Mouse (Mus musculus): ENCODE measurements around the gene Abtb2. TPM values are rescaled to one million over a fixed set of nuclear protein-coding genes. Genes with fewer than 3 reads are reported as not detected.
A peak's percentile ranks its signal among the peaks of the same experiment; 100 is the strongest.

Abtb2 gene
- polyA plus RNA-seq, 1 experiment from 2014 or later: 6.0 TPM

DNA sequence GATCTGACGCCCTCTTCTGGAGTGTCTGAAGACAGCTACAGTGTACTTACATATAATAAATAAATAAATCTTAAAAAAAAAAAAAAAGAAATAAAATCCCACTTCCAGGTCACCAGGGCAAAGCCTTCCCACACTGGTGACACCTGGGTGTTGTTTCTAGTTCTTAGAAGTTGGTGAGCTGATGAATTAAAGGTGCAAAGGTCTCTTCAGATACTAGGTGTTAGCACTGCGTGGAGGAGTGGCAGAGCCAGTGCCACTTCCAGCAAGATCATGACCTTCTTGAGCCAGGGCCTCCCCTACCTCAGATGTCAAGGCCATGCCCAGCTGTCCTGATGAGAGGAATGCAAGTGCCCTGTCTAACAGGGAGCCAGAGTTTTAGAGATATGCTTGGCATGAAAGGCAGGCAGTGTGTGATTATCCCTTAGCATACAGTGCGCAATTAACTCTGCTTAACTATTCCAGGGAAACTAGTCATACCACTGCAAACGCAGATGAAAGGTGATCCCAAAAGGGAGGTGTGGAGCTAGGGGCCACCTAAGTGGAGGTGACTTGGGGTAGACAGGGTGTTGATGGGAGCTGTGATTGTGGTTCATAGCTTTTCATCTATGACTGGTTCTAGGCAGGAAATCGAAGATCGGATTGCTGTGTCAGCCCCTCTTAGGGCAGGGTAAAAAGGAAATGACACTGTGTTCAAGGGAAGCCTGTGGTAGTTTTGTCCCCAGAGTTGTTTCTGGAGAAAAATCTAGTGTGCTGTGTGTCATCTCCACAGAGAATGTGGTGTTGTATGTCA, 66.2 kb downstream of the Abtb2 start:
- POLR2A ChIA-PET: interaction anchor here (0.6 to 1.4 kb wide), 3 partner anchors 30 to 981 kb away, joined by 3 to 4 read pairs (median 4); no protein-coding TSS in a partner anchor
- in situ Hi-C loops (cut with MboI; ENCODE audit: low pct_unique_long_range_greater_than_20kb): no loop called here
- DNase-seq (ENCODE audit: low read depth, low spot score): no peak
- TF ChIP-seq CTCF (IDR thresholded peaks at IDR 0.05): no peak
- peak; percentile 44 for ATAC-seq
- no peaks in the 10 kb centered on the region for H3K27me3 ChIP-seq
- CTCF ChIA-PET: interaction anchor here (0.7 to 0.8 kb wide), 2 partner anchors 11 to 15 kb away, joined by 3 read pairs; no protein-coding TSS in a partner anchor

DNA sequence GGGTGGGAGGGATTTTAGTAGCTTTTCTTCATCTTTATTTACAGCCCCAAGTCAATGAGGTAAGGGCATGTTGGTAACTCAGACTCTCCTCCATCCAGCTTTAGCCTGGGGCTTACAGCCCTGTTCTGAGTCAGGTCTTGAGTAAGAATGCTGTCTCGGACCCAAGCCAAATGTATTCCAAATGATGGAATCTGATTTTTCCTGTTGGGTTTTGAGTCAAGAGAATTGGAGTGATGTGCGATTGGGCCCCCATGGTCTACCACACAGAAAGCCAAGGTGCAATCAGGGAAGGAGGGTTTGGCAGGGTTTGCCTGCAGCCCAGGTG, 66.8 kb downstream of the Abtb2 start:
- no peak for TF ChIP-seq CTCF (IDR thresholded peaks at IDR 0.05)
- ATAC-seq: no peak
- CTCF ChIA-PET: interaction anchor here (0.7 to 0.8 kb wide), 2 partner anchors 11 to 15 kb away, joined by 3 read pairs; no protein-coding TSS in a partner anchor
- no peaks in the 10 kb centered on the region for H3K27me3 ChIP-seq
- in situ Hi-C loops (cut with MboI; ENCODE audit: low pct_unique_long_range_greater_than_20kb): no loop called here
- POLR2A ChIA-PET: interaction anchor here (0.6 to 1.4 kb wide), 3 partner anchors 29 to 982 kb away, joined by 3 to 4 read pairs (median 4); no protein-coding TSS in a partner anchor
- DNase-seq (ENCODE audit: low read depth, low spot score): peak; percentile 49

DNA sequence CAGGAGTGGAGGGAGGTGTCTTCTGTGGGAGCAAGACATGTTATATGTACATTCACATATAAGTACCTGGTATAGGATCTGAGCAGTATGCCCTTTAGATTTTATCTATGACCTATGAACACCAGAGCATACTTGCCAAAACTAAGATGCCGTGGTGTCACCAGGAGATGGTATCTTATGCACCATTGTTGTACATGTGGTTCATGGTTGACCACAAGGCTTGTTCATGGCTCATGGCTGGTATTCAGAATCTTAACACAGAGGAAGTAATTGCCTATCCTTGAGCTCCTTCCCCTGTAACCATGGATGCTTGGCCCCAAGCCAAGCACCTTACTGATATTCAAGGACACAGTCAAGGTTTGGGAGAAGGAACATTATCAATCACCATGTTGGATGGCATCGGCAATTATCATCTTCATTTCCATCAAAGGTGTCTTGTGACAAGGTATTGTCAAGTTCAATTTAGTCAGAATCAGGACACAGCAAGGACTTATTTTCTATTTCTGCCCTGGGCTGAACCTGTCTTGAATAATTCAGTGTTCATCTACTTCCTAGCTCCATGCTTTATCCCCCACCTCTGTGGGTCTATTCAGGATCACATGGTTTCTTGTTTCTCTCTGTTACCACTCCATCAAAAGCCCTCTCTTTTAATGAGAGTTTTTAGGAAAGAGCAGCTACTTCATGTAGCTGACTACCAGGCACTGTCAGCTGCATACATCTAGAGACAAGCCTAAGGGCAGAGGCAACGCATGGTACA, 69.8 kb downstream of the Abtb2 start:
- POLR2A ChIA-PET: no interaction called here
- in situ Hi-C loops (cut with MboI; ENCODE audit: low pct_unique_long_range_greater_than_20kb): no loop called here
- no peak for ATAC-seq
- H3K27me3 ChIP-seq: no peaks in the 10 kb centered on the region
- no peak for DNase-seq (ENCODE audit: low read depth, low spot score)
- TF ChIP-seq CTCF (IDR thresholded peaks at IDR 0.05): no peak
- CTCF ChIA-PET: no interaction called here

DNA sequence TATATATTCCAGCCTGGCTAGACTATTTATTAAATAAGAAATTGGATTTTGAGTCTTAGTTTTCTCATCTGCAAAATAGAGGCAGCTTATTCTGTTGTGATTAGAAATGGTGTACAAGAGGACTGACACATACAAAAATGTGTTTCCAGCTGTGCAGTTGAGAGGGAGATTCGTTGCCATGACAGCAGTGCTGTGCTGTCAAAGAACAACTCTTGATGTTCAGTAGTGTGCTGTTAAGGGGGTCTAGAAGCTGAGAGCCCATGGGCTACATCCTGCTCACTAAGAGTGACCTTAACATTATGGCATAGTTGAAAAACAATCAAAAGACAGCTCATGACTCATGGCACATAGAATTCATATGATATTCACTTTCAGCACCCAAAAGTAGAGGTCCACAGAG, 71.3 kb downstream of the Abtb2 start:
- TF ChIP-seq CTCF (IDR thresholded peaks at IDR 0.05): no peak
- in situ Hi-C loops (cut with MboI; ENCODE audit: low pct_unique_long_range_greater_than_20kb): no loop called here
- H3K27me3 ChIP-seq: no peaks in the 10 kb centered on the region
- ATAC-seq: no peak
- ChIA-PET CTCF (interaction anchor here (2.0 kb wide), 1 partner anchor 11 kb away, joined by 4 read pairs; no protein-coding TSS in a partner anchor), POLR2A (no interaction called here)
- no peak for DNase-seq (ENCODE audit: low read depth, low spot score)

DNA sequence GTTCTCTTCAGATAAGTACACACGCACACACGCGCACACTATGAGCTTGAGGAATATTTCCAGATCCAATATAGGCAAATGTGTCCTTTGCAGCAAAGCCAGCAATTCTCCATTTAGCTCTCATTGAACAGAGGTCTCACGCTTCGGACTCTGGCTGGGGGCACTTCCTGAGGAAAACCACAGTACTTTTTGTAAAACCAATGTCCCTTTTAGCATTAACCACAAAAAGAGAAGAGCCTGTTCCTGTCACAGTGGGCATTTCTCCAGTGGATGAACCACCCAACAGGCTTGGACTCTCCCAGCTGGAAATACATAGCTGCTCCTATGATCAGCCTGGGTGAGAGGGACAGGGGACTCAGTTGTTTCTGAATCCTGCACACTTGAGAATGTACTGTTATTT, 71.8 kb downstream of the Abtb2 start:
- ATAC-seq (no peak), DNase-seq (ENCODE audit: low read depth, low spot score) (no peak)
- no peak for TF ChIP-seq CTCF (IDR thresholded peaks at IDR 0.05)
- ChIA-PET POLR2A (no interaction called here), CTCF (interaction anchor here (2.0 kb wide), 1 partner anchor 12 kb away, joined by 4 read pairs; no protein-coding TSS in a partner anchor)
- H3K27me3 ChIP-seq: no peaks in the 10 kb centered on the region
- in situ Hi-C loops (cut with MboI; ENCODE audit: low pct_unique_long_range_greater_than_20kb): no loop called here

DNA sequence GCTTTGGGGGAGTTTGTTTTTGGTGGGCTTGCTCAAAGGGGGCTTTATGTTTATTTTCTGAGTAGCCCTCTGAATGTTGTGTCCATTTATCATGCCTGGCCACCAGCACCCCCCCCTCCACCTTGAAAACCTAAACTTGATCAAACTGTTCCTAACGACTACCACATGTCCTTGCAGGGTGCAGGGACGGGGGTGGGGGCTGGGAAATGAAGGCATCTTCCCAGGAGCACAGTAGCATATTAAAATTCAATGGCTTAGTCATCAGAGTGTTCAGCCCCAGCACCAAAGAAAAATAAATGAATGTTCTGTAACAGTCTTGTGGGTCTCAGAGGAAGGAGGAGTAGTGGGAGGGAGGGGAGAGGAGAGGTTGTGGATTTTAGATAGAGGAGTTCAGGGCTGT, 73.6 kb downstream of the Abtb2 start:
- DNase-seq (ENCODE audit: low read depth, low spot score): no peak
- ChIA-PET POLR2A (no interaction called here), CTCF (no interaction called here)
- ATAC-seq: no peak
- no peak for TF ChIP-seq CTCF (IDR thresholded peaks at IDR 0.05)
- in situ Hi-C loops (cut with MboI; ENCODE audit: low pct_unique_long_range_greater_than_20kb): no loop called here
- no peaks in the 10 kb centered on the region for H3K27me3 ChIP-seq

DNA sequence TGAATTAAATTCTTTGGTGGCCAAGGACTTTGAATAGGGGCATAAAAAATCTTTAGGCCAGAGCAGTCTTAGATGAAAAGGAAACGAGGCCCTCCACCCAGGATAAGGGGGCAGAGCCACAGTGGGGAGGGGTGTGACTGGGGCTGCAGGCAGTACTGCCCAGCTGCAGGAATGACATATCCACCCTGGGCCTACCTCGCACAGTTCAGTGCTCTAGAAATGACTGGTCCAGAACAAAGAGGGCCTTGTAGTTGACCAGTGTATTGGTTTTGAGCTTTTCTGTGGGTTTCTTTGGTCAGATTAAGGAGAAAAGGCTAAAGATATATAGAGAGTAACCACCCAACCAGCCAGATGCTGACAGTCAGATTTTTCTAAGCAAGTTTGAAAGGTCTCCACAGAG, 74.8 kb downstream of the Abtb2 start:
- ChIA-PET CTCF (no interaction called here), POLR2A (no interaction called here)
- no peak for DNase-seq (ENCODE audit: low read depth, low spot score)
- in situ Hi-C loops (cut with MboI; ENCODE audit: low pct_unique_long_range_greater_than_20kb): no loop called here
- no peak for ATAC-seq
- TF ChIP-seq CTCF (IDR thresholded peaks at IDR 0.05): no peak
- H3K27me3 ChIP-seq: no peaks in the 10 kb centered on the region

DNA sequence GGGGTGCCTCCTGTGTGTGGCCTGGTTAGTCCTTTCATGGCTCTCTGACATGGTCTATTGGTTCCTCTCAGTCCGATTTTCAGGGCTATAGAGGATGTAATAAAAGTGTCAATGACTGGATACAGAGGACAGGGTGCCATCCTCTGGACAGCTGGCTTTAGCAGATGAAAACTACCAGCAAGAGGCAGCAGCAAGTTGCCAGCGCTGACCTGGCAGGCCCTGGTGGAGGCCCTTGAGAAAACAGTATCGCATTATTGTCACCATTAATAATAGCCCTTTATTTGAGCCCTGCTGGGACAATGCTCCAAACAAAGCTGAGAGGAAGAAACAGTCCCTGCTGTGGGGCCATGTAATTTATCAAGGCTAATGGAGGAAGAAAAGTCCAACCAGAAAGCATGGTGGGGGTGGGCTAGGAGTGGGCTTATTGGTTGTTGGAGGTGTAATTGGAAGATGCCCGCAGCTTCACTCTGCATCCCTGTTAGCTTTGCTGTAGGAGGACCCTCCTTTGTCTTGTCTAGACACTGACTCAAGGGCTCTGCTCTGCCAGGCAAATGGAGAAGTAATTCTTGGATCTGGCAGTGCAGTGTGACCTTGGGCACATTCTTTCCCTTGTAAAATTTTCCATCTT, 77.6 kb downstream of the Abtb2 start:
- ATAC-seq (no peak), DNase-seq (ENCODE audit: low read depth, low spot score) (no peak)
- ChIA-PET CTCF (interaction anchor here (0.9 to 1.5 kb wide), 4 partner anchors 9 to 25 kb away, joined by 3 to 6 read pairs (median 3); no protein-coding TSS in a partner anchor), POLR2A (interaction anchor here (1.2 kb wide), 1 partner anchor 43 kb away, joined by 3 read pairs; no protein-coding TSS in a partner anchor)
- H3K27me3 ChIP-seq: no peaks in the 10 kb centered on the region
- no peak for TF ChIP-seq CTCF (IDR thresholded peaks at IDR 0.05)
- in situ Hi-C loops (cut with MboI; ENCODE audit: low pct_unique_long_range_greater_than_20kb): no loop called here

DNA sequence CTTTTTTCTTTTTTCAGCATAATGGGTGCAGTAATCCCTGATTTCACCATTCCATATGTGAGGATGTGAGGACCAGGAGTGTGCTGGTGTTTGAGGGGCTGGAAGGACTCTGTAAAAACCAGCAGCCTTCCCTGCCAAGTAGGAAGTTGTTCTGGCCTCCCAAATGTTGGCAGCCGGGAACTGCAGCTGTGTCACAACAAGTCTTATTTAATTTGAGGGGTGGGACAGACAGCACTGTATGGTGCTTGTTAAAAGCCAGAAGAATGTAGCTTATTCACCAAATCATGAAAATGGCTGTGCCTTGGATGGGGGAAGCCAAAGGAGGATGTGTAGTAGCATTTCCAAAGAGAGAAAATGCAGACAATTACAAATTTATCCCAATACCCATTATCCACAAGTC, 78.3 kb downstream of the Abtb2 start:
- no peak for TF ChIP-seq CTCF (IDR thresholded peaks at IDR 0.05)
- CTCF ChIA-PET: interaction anchor here (1.0 kb wide), 1 partner anchor 102 kb away, joined by 3 read pairs; no protein-coding TSS in a partner anchor
- in situ Hi-C loops (cut with MboI; ENCODE audit: low pct_unique_long_range_greater_than_20kb): no loop called here
- no peak for ATAC-seq
- POLR2A ChIA-PET: no interaction called here
- no peaks in the 10 kb centered on the region for H3K27me3 ChIP-seq
- DNase-seq (ENCODE audit: low read depth, low spot score): no peak

DNA sequence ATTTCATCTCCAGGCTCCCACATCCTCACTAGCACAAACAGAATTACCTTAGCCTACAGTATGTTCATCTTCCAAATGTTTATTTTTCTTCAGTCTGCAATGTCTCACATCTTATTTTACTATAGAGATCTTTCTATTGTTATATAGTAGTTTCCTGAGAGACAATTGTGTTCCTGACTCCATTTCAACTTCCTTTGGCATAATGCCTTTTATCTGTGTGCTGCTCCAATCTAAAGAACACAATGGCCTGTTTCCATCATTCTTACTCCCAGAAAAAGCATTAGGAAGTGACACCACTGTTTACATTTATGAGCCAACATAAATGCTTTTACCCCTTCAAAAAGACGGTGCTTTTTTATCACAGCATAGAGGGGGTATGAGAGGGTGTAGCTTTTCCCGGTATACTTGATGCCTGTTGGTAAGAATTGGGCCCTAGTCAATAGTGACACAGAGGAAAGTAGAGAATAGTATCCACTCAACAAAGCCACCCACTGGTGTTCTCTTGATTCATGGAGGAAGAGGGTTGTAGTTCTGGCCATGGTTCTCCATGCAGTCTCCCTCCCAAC, 84.3 kb downstream of the Abtb2 start:
- POLR2A ChIA-PET: no interaction called here

More for the DNA sequence above, 84.3 kb downstream of the Abtb2 start:
- CTCF ChIA-PET: no interaction called here
- in situ Hi-C loops (cut with MboI; ENCODE audit: low pct_unique_long_range_greater_than_20kb): no loop called here
- DNase-seq (ENCODE audit: low read depth, low spot score): no peak
- no peak for ATAC-seq
- TF ChIP-seq CTCF (IDR thresholded peaks at IDR 0.05): no peak
- no peaks in the 10 kb centered on the region for H3K27me3 ChIP-seq
